Mouse (Mus musculus) v-Abl transformed pro-B cells (cell line): Measurements from ENCODE around the gene Olfr223.
"Not testable (repeated sequence)": the region's sequence is repeated elsewhere in the genome, so short reads cannot be mapped to it uniquely, and the experiment has no call there.

ENCODE experiments used
- in situ Hi-C, 2 experiments: fragments of 400-800 bp; cut with MboI; formaldehyde crosslinking; loops; one replicate each; pipeline ENCODE4 v1.15.1; 2025; ENCODE audit not compliant: unreplicated experiment in 2 of 2

The Olfr223 gene

GRCm38 (mm10) chr11:59593189-59593588 is at the start of gene Olfr223:
Gene Olfr223 (minus strand): TSS chr11:59593289.
- in situ Hi-C loops: no loop called here

GRCm38 (mm10) chr11:59642420-59642819 is 49.3 kb upstream of the Olfr223 start:
- in situ Hi-C loops: no loop called here

GRCm38 (mm10) chr11:59641227-59641626 is 48.1 kb upstream of the Olfr223 start:
- in situ Hi-C loops: no loop called here

- in situ Hi-C loops: no loop called here
Measured at GRCm38 (mm10) chr11:59639957-59640643, 47.0 kb upstream of the Olfr223 start.

- in situ Hi-C loops: no loop called here
Measured at GRCm38 (mm10) chr11:59636695-59637414, 43.8 kb upstream of the Olfr223 start.

GRCm38 (mm10) chr11:59635821-59636694 is 43.0 kb upstream of the Olfr223 start:
- in situ Hi-C loops: no loop called here

GRCm38 (mm10) chr11:59635251-59635795 is 42.2 kb upstream of the Olfr223 start:
- in situ Hi-C loops: no loop called here

- in situ Hi-C loops: no loop called here
Measured at GRCm38 (mm10) chr11:59634001-59634660, 41.0 kb upstream of the Olfr223 start.

- in situ Hi-C loops: no loop called here
Measured at GRCm38 (mm10) chr11:59633037-59633436, 39.9 kb upstream of the Olfr223 start.

GRCm38 (mm10) chr11:59631980-59632379 is 38.9 kb upstream of the Olfr223 start:
- in situ Hi-C loops: no loop called here

- in situ Hi-C loops: loop anchor here in 1 of 2 experiments (5.0 kb wide), 1 partner anchor 32 kb away; the partner anchor contains the start of gene Mprip
Measured at GRCm38 (mm10) chr11:59629871-59630270, 36.8 kb upstream of the Olfr223 start.

GRCm38 (mm10) chr11:59628177-59628576 is 35.1 kb upstream of the Olfr223 start:
- in situ Hi-C loops: loop anchor here in 1 of 2 experiments (5.0 kb wide), 1 partner anchor 34 kb away; the partner anchor contains the start of gene Mprip

GRCm38 (mm10) chr11:59626192-59626591 is 33.1 kb upstream of the Olfr223 start:
- in situ Hi-C loops: loop anchor here in 1 of 2 experiments (5.0 kb wide), 1 partner anchor 36 kb away; the partner anchor contains the start of gene Mprip

- in situ Hi-C loops: loop anchor here (5.0 kb wide), 2 partner anchors 123 to 458 kb away; no protein-coding TSS in a partner anchor
Measured at GRCm38 (mm10) chr11:59624017-59624630, 31.0 kb upstream of the Olfr223 start.

- in situ Hi-C loops: loop anchor here (5.0 kb wide), 2 partner anchors 125 to 460 kb away; no protein-coding TSS in a partner anchor
Measured at GRCm38 (mm10) chr11:59622214-59622613, 29.1 kb upstream of the Olfr223 start.

- in situ Hi-C loops: not testable (repeated sequence)
Measured at GRCm38 (mm10) chr11:59616986-59617385, 23.9 kb upstream of the Olfr223 start.

- in situ Hi-C loops: no loop called here
Measured at GRCm38 (mm10) chr11:59614120-59614519, 21.0 kb upstream of the Olfr223 start.

GRCm38 (mm10) chr11:59611646-59612045 is 18.6 kb upstream of the Olfr223 start:
- in situ Hi-C loops: no loop called here

- in situ Hi-C loops: no loop called here
Measured at GRCm38 (mm10) chr11:59602287-59602686, 9.2 kb upstream of the Olfr223 start.
